Mouse (Mus musculus) bone marrow macrophage, adult 2 months (primary cell): ENCODE data around the gene Crlf1. TPM values are rescaled to one million over a fixed set of nuclear protein-coding genes. Genes with fewer than 3 reads are reported as not detected.

Experiments used
- H3K27ac ChIP-seq: 2 replicates; pipeline ENCODE4 v1.5.1; 2012; ENCODE audit warnings: low read depth, low read length; ENCODE audit not compliant: insufficient read depth
- H3K4me1 ChIP-seq: 2 replicates; pipeline ENCODE4 v1.6.1; 2012; ENCODE audit warnings: low read length; ENCODE audit not compliant: control insufficient read depth, insufficient read depth
- H3K4me3 ChIP-seq: 2 replicates; pipeline ENCODE4 v1.5.1; 2012; ENCODE audit warnings: mild to moderate bottlenecking, low read length, moderate library complexity; ENCODE audit not compliant: insufficient read depth
- CTCF ChIP-seq: IDR thresholded peaks from 2 replicates; pipeline ENCODE4 v1.5.1; 2012; ENCODE audit warnings: low read depth, mild to moderate bottlenecking, low read length, moderate library complexity
- POLR2A ChIP-seq: IDR thresholded peaks from 2 replicates; pipeline ENCODE4 v1.6.1; 2012; ENCODE audit warnings: mild to moderate bottlenecking, low read depth, low read length, borderline replicate concordance
- polyA plus RNA-seq: library from polyadenylated mRNA; stranded (reverse); fragments of >200 nt; gene quantifications from 2 replicates; pipeline ENCODE4 v1.2.4, GENCODE M21; 2012; ENCODE audit not compliant: missing spikeins, insufficient read depth, insufficient read length

The Crlf1 gene
- polyA plus RNA-seq, 1 experiment, result 1.0 TPM

- Histone ChIP-seq H3K4me3 (no peak overlapping the region), H3K27ac (no peak overlapping the region), H3K4me1 (peaks cover 3% of the 10 kb centered on the region; the same call in 1 of the 2 replicates)
- TF ChIP-seq POLR2A, result no peak
- no peak for TF ChIP-seq CTCF
These were observed 33.3 kb upstream of the Crlf1 start for GRCm38 (mm10) chr8:70459636-70460035.

GRCm38 (mm10) chr8:70460199-70460598 is 32.8 kb upstream of the Crlf1 start:
- TF ChIP-seq POLR2A (no peak), CTCF (no peak)
- H3K4me1 ChIP-seq, result peaks cover 3% of the 10 kb centered on the region; the same call in 1 of the 2 replicates
- no peak overlapping the region for H3K4me3 ChIP-seq
- no peak overlapping the region for H3K27ac ChIP-seq

- TF ChIP-seq POLR2A (no peak), CTCF (no peak)
- no peak overlapping the region for H3K27ac ChIP-seq
- peaks cover 3% of the 10 kb centered on the region; the same call in 1 of the 2 replicates for H3K4me1 ChIP-seq
These were observed 32.4 kb upstream of the Crlf1 start for GRCm38 (mm10) chr8:70460606-70461005.

GRCm38 (mm10) chr8:70461765-70462515 is 31.0 kb upstream of the Crlf1 start:
- TF ChIP-seq POLR2A (no peak), CTCF (no peak)
- H3K4me1 ChIP-seq, result peaks cover 3% of the 10 kb centered on the region; the same call in 1 of the 2 replicates
- no peak overlapping the region for H3K4me3 ChIP-seq
- no peak overlapping the region for H3K27ac ChIP-seq

More at GRCm38 (mm10) chr8:70460606-70461005, 32.4 kb upstream of the Crlf1 start:
- H3K4me3 ChIP-seq, result no peak overlapping the region

GRCm38 (mm10) chr8:70462516-70462813 is 30.5 kb upstream of the Crlf1 start:
- Histone ChIP-seq H3K4me3 (no peak overlapping the region), H3K27ac (no peak overlapping the region), H3K4me1 (peaks cover 3% of the 10 kb centered on the region; the same call in 1 of the 2 replicates)
- TF ChIP-seq CTCF (no peak), POLR2A (no peak)

- H3K4me1 ChIP-seq, result peaks cover 3% of the 10 kb centered on the region; the same call in 1 of the 2 replicates
- H3K27ac ChIP-seq, result no peak overlapping the region
- H3K4me3 ChIP-seq, result no peak overlapping the region
- TF ChIP-seq CTCF, result no peak
- TF ChIP-seq POLR2A, result no peak
These were observed 29.7 kb upstream of the Crlf1 start for GRCm38 (mm10) chr8:70463306-70463705.

GRCm38 (mm10) chr8:70464162-70464561 is 28.8 kb upstream of the Crlf1 start:
- Histone ChIP-seq H3K4me1 (peaks cover 3% of the 10 kb centered on the region; the same call in 1 of the 2 replicates), H3K27ac (no peak overlapping the region), H3K4me3 (no peak overlapping the region)
- TF ChIP-seq CTCF (no peak), POLR2A (no peak)

GRCm38 (mm10) chr8:70465701-70466100 is 27.3 kb upstream of the Crlf1 start:
- TF ChIP-seq CTCF (no peak), POLR2A (no peak)
- H3K27ac ChIP-seq, result no peak overlapping the region
- H3K4me1 ChIP-seq, result peaks cover 3% of the 10 kb centered on the region; the same call in 1 of the 2 replicates
- H3K4me3 ChIP-seq, result no peak overlapping the region

GRCm38 (mm10) chr8:70466305-70466704 is 26.7 kb upstream of the Crlf1 start:
- TF ChIP-seq POLR2A (no peak), CTCF (no peak)
- no peak overlapping the region for H3K4me3 ChIP-seq
- H3K27ac ChIP-seq, result no peak overlapping the region
- H3K4me1 ChIP-seq, result peaks cover 3% of the 10 kb centered on the region; the same call in 1 of the 2 replicates

- H3K4me1 ChIP-seq, result peaks cover 3% of the 10 kb centered on the region; the same call in 1 of the 2 replicates
- no peak for TF ChIP-seq POLR2A
- no peak for TF ChIP-seq CTCF
- no peak overlapping the region for H3K4me3 ChIP-seq
- no peak overlapping the region for H3K27ac ChIP-seq
These were observed 26.2 kb upstream of the Crlf1 start for GRCm38 (mm10) chr8:70466771-70467170.
